Mouse (Mus musculus) lung, postnatal 25 days (tissue): ENCODE measurements around the gene Glt8d1.
A peak's percentile ranks its signal among the peaks of the same experiment; 100 is the strongest.

Experiments
- DNase-seq: peaks from one replicate; pipeline ENCODE4 v3.0.0; 2022; ENCODE audit warnings: low spot score

Gene Glt8d1

GRCm38 (mm10) chr14:31001307-31002205 is at the start of gene Glt8d1, which contains the start of gene Spcs1:
TSS of gene Glt8d1 (plus strand) at chr14:31001400.
TSS of gene Spcs1 (minus strand) at chr14:31001672.
- DNase-seq, result peak; percentile 85

GRCm38 (mm10) chr14:30958517-30958916 is 42.7 kb upstream of the Glt8d1 start:
- no peak for DNase-seq

DNA sequence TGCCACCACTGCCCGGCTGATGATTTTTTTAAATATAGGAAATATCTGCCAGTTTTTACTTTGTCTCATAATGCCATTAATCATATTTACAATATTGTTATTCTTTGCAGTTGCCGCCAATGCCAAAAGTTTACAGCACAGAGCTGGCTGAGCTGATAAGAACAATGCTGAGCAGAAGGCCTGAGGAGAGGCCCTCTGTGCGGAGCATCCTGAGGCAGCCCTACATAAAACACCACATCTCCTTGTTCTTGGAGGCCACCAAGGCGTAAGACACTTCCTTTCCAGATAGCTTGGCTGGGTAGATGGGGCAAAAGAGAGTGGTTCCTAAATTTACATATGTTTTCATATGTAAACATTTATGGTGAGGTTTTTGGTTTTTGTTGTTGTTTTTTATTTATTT is 42.2 kb upstream of the Glt8d1 start:
- DNase-seq, result no peak

DNA sequence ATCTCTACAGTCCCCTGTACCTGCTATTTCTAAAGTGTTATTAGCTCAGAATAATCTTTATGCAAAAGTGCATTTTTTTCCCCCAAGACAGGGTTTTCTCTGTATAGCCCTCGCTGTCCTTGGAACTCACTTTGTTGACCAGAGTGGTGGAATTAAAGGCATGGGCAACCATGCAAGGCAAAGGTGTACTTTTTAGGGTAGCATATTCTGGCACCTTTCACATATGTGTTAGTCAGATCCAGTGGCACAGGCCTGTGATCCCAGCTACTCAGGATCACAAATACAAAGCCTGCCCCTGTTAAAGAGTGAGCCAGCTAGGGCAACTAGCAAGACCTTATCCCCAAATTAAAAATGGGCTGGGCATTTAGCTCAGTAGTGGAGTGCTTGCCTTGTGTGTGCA is 40.8 kb upstream of the Glt8d1 start:
- DNase-seq, result no peak

DNA sequence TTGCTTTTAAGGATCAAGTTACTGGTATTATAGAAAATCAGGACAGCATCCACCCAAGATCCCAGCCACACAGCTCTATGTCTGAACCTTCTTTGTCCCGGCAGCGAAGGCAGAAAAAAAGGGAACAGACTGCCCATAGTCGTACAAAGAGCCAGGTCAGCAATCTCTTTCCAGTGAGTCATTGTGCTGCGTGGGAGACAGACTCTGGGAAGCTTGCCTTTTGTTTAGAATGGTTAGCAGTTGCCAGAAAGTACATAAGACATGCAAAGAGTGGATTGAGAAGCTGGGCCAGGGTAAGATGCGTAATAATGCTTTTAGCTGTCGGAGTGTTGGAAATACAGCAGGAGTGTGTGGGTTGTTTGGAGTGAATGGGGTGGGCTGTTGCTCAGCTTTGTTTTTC is 27.0 kb upstream of the Glt8d1 start:
- DNase-seq, result peak; percentile 15

- DNase-seq, result no peak
These were observed 25.0 kb upstream of the Glt8d1 start for GRCm38 (mm10) chr14:30976222-30976621.

DNA sequence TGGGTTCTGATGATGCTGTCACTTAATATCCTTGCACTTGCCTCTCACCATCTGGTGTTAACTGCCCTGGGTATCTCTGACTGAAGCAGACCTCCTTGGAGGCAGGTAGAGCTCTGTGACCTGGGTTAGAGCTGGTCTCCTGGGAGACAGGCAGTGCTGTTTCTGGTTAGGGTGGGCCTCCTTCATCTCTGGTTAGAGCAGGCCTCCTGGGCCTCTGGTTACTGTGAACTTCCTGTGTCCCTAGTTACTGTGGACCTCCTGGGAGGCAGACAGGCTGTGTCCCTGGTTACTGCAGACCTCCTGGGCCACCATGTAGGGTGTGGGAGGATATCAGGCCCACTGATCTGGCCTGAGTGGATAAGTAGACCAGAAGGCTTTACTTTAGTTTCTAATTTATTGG is 4.8 kb upstream of the Glt8d1 start:
- DNase-seq, result no peak

- no peak for DNase-seq
These were observed 844 bp upstream of the Glt8d1 start for GRCm38 (mm10) chr14:31000356-31000755.

DNA sequence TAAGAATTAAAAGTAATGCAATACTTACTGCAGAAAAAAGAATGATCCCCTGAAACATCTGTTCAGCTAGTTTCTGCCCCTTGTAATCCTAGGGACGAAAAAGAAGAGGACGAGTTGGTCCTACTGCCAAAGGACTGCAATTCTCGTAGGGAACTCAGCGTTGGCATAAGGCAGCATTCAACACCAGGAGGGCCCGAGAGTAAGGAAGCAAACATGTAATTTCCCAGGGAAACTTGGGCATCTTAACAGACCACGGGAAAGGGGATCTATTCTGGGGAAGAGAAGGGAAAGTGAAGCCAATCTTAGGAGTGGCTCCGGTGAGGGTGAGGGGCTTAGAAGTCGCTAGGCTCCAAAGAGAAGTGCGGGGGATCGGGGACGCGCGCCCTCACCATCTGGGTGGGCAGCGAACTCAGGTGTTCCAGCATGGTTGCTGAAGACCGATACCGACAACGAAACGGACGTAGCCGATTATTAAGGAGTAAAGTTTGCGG is 339 bp upstream of the Glt8d1 start:
- DNase-seq, result no peak

- no peak for DNase-seq
These were observed 3.3 kb downstream of the Glt8d1 start for GRCm38 (mm10) chr14:31004527-31004926.

GRCm38 (mm10) chr14:31006779-31007178 is 5.6 kb downstream of the Glt8d1 start:
- DNase-seq, result no peak

DNA sequence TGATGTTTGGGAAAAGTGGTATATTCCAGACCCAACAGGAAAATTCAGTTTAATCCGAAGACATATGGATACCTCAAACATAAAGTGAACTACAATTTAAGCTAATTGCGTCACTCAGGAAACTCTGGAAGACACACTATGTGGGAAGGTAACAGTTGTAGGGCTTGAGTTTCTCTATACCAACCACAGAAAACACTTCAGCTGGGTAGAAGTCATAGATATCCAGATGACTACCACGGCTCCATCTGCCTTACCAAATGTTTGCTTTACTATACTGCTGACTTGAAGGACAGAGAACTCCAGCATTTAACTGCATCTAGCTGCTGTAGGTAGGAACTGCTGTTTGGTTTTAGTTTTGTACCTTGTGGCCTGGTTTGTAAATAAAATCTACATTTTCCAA is 10.4 kb downstream of the Glt8d1 start:
- no peak for DNase-seq

- no peak for DNase-seq
These were observed 12.7 kb downstream of the Glt8d1 start for GRCm38 (mm10) chr14:31013928-31014327.

DNA sequence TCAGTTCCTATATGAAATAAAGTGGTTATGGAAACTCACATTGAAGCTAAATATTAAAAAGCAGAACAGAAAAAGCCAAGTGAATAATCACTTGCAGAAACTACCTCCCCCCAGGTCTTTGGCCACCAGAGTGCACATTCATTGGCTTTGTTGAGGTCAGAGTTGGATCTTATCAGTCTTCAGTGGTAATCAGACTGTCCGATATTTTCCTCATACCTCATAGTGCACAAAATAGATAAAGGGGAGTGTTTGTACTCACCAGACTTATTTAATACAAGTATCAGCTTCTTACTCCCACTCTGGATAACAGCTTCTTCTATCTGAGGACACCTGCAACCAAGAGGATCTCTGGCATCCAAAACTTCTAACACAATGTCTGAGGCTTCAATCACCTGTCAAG is 14.9 kb downstream of the Glt8d1 start:
- no peak for DNase-seq

DNA sequence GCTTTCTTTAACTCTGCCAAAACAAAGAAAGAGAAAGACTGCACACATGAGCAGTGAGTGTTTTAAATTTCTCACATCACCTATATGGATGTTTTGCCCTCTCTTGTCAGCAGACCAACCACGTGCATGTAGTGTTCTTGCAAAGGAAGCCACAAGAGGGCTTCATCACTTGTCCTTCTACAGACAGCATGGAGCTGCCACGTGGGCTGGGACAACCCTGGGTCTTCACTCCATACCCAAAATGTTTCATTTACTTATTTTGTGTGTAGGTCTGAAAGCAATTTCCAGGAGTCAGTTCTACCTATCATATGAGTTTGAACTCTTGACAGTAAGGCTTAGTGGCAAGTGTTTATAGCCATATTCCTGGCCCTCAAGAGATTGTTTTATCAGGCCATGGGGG is 16.7 kb downstream of the Glt8d1 start:
- no peak for DNase-seq

DNA sequence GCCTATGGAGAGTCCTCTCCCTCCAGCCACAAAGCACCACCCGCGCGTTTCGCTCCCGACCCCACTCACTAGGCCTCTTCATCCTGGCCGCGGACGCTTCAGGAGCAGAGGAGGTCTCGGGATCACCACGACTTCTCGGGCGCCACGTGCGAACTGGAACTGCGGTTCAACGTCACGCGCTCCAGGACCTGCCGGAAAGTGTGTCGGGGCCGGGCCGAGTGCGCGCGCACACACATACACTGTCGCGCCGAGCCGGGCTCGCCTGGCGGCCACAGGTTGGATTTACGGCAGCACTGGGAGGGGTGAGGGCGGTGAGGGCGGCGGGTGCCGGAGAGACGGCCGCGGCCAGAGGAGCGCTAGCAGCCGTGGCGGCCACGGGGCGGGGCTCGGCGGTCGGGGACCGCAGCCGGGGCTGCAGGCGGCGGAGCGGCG is 17.7 kb downstream of the Glt8d1 start, which contains the start of the genes Pbrm1 and Gnl3:
Pbrm1 (plus strand) TSS at position 279 of the 432 bp plus-strand sequence.
Gnl3 (minus strand) TSS at position 293 of the 432 bp plus-strand sequence.
- peak; percentile 97 for DNase-seq

- DNase-seq, result peak; percentile 79
These were observed 18.4 kb downstream of the Glt8d1 start for GRCm38 (mm10) chr14:31019331-31020205.

- no peak for DNase-seq
These were observed 21.4 kb downstream of the Glt8d1 start for GRCm38 (mm10) chr14:31022579-31022978.

GRCm38 (mm10) chr14:31025785-31026184 is 24.6 kb downstream of the Glt8d1 start:
- no peak for DNase-seq

DNA sequence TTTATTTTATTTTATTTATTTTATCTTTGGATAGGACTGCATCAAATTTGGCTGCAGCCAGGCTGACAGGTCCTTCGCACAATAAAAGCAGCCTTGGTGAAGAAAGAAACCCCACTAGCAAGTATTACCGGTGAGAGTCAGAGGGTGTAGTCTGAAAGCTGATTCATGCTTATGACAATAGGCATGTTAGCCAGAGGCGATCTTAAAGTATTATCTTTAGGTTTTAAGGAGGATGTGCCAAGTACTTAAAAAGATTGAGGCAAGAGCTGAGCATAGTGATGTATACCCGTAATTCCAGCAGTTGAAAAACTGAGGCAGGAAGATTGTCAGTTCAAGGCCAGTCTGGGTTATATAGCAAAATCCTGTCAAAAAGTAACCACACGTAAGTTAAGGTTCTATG is 44.1 kb downstream of the Glt8d1 start:
- DNase-seq, result no peak

GRCm38 (mm10) chr14:31045817-31046216 is 44.6 kb downstream of the Glt8d1 start:
- DNase-seq, result no peak
